8 mouse cellular contexts compared by ENCODE assay signal in genomic region chr6:114967623-114968022, GRCm38 (mm10). TPM values are rescaled to one million over a fixed set of nuclear protein-coding genes. Genes with fewer than 3 reads are reported as not detected.
A peak's percentile ranks its signal among the peaks of the same experiment; 100 is the strongest.
DNase-seq lines count a peak whose midpoint lies in the region; ATAC-seq and TF ChIP-seq lines count a peak whose summit lies in the region.

No protein-coding gene starts in this region.

- peaks cover 3% of the 10 kb centered on the region; the same call in 1 of the 2 replicates for H3K9me3 ChIP-seq in heart, embryonic 16.5 days (replicated peaks; ENCODE audit: control insufficient read depth, low read length)
- H3K9me3 ChIP-seq in MEL (replicated peaks; ENCODE audit: insufficient read depth, low read length), result no peaks in the 10 kb centered on the region
- H3K9me3 ChIP-seq in forebrain, embryonic 16.5 days (ENCODE audit: control insufficient read depth, low read length), result 0 out of 2 replicates have a peak, but pooled peaks cover 2% of the 10 kb centered on the region

- H3K36me3 ChIP-seq in heart, embryonic 16.5 days (ENCODE audit: control insufficient read depth, insufficient read depth), result no peaks in the 10 kb centered on the region
- peaks cover 0 to 32% of the 10 kb centered on the region in 2 experiments; a peak in 2 of 4 replicates for H3K36me3 ChIP-seq in MEL (ENCODE audit: control insufficient read depth in 1 of 2, insufficient read depth in 2 of 2, low read length in 2 of 2)
- H3K36me3 ChIP-seq in forebrain, embryonic 16.5 days (ENCODE audit: control insufficient read depth, insufficient read depth), result no peaks in the 10 kb centered on the region

- H3K4me3 ChIP-seq in heart, embryonic 16.5 days (ENCODE audit: low read length), result peak overlapping the region; percentile 83; the same call in 1 of the 2 replicates
- H3K4me3 ChIP-seq in MEL (ENCODE audit: control insufficient read depth in 1 of 2, insufficient read depth in 1 of 2, low read depth in 2 of 2, low read length in 2 of 2), result peak overlapping the region; percentile 80 to 96
- H3K4me3 ChIP-seq in forebrain, embryonic 16.5 days (replicated peaks; ENCODE audit: low read length), result peak overlapping the region; percentile 70

- peak overlapping the region; percentile 100 for H3K4me2 ChIP-seq in heart, embryonic 16.5 days (ENCODE audit: low read depth, low read length)
- H3K4me2 ChIP-seq in forebrain, embryonic 16.5 days (ENCODE audit: low read length), result peak overlapping the region; percentile 98

- H3K4me1 ChIP-seq in heart, embryonic 16.5 days (ENCODE audit: control insufficient read depth, insufficient read depth, low read length), result peaks cover 10% of the 10 kb centered on the region
- peaks cover 14 to 30% of the 10 kb centered on the region in 2 experiments; a peak in 3 of 4 replicates for H3K4me1 ChIP-seq in MEL (ENCODE audit: control insufficient read depth in 1 of 2, insufficient read depth in 2 of 2, low read length in 2 of 2)
- H3K4me1 ChIP-seq in forebrain, embryonic 16.5 days (replicated peaks; ENCODE audit: control insufficient read depth, insufficient read depth, low read length), result peaks cover 24% of the 10 kb centered on the region

- H3K27ac ChIP-seq in heart, embryonic 16.5 days (ENCODE audit: low read length), result no peak overlapping the region
- peak overlapping the region; percentile 61 for H3K27ac ChIP-seq in MEL (ENCODE audit: control insufficient read depth, low read depth, low read length)
- H3K27ac ChIP-seq in forebrain, embryonic 16.5 days (ENCODE audit: low read length), result no peak overlapping the region

- no peak for DNase-seq in heart, postnatal 36 days
- peak; percentile 85 for DNase-seq in MEL (ENCODE audit: low read depth, low spot score)
- peak; percentile 11 for DNase-seq in lung, postnatal 14 days
- no peak for DNase-seq in cerebellum, adult 9-11 months
- DNase-seq in adrenal gland, postnatal 36 days, result no peak
- DNase-seq in urinary bladder, postnatal 14 days (ENCODE audit: low spot score), result no peak

- intact Hi-C loops in heart, postnatal 36 days (cut with DNase I), result no loop called here

- WGBS in heart, embryonic 16.5 days, result 64% methylated on average over 12 of the region's 12 CpGs
- WGBS in forebrain, embryonic 16.5 days, result 30% methylated on average over 12 of the region's 12 CpGs

- H3K27me3 ChIP-seq in heart, embryonic 16.5 days (ENCODE audit: control insufficient read depth, insufficient read depth, low read length), result peaks cover 10% of the 10 kb centered on the region
- no peaks in the 10 kb centered on the region for H3K27me3 ChIP-seq in MEL (ENCODE audit: control insufficient read depth in 1 of 2, insufficient read depth in 2 of 2, low read length in 2 of 2)
- peaks cover 7% of the 10 kb centered on the region; the same call in 1 of the 2 replicates for H3K27me3 ChIP-seq in forebrain, embryonic 16.5 days (replicated peaks; ENCODE audit: control insufficient read depth, insufficient read depth, low read length)

- TF ChIP-seq EP300 in MEL (IDR thresholded peaks at IDR 0.05; ENCODE audit: low read depth in 1 of 2, low read length in 2 of 2), result no peak

- no peak for ATAC-seq in heart, embryonic 16.5 days (replicated peaks; ENCODE audit: extremely low read depth, insufficient read depth, low FRiP score)
- no peak for ATAC-seq in forebrain, embryonic 16.5 days

- H3K9ac ChIP-seq in heart, embryonic 16.5 days (ENCODE audit: low read length), result peak overlapping the region; percentile 82; the same call in 1 of the 2 replicates
- peak overlapping the region; percentile 67 for H3K9ac ChIP-seq in MEL (ENCODE audit: control insufficient read depth, low read depth, low read length, poor library complexity, severe bottlenecking)
- H3K9ac ChIP-seq in forebrain, embryonic 16.5 days (replicated peaks; ENCODE audit: low read depth, low read length), result no peak overlapping the region

- TF ChIP-seq RAD21 in MEL (IDR thresholded peaks at IDR 0.05; ENCODE audit: low read depth, low read length), result no peak

- no peak for TF ChIP-seq CTCF in MEL (IDR thresholded peaks at IDR 0.05 in 2 of 3, conservative IDR thresholded peaks at IDR 0.05 in 1 of 3; ENCODE audit: control insufficient read depth in 1 of 3, insufficient read depth in 1 of 3, low read depth in 2 of 3, low read length in 3 of 3, poor library complexity in 1 of 3, severe bottlenecking in 1 of 3)

- TF ChIP-seq POLR2A in MEL (IDR thresholded peaks at IDR 0.05; ENCODE audit: control insufficient read depth in 1 of 2, insufficient read depth in 1 of 2, low read depth in 1 of 2, low read length in 2 of 2, poor library complexity in 1 of 2), result no peak

- H3K79me2 ChIP-seq in MEL (ENCODE audit: control insufficient read depth, insufficient read depth, low read length, poor library complexity), result no peaks in the 10 kb centered on the region; the same call in 1 of the 2 replicates

TF ChIP-seq in MEL, 35 proteins besides CTCF, POLR2A, EP300 and RAD21:
- TF ChIP-seq ZKSCAN1 (IDR thresholded peaks at IDR 0.05; ENCODE audit: low read depth, low read length) (no peak), NRF1 (IDR thresholded peaks at IDR 0.05; ENCODE audit: insufficient read depth, low read depth, low read length, poor library complexity, severe bottlenecking) (peak; percentile 82)

RNA-seq across cellular contexts. Expression of gene Vgll4, which starts 2.2 kb away (rescaled TPM):
- polyA plus RNA-seq in heart, embryonic 16.5 days (2015; fragmentation: Nextera tagmentation; extraction: Ambion mirVana), result 65.3 and 68.0 TPM in 2 replicates
- 10 to 100 TPM; 20.6 to 23.1 TPM for total RNA-seq in heart, postnatal 36 days (2021)
- 17.5 and 18.1 TPM in 2 replicates for total RNA-seq in MEL (2012; rRNA removed)
- 10 to 100 TPM in 1 of 2 experiments, not detected in 1; 21.5 TPM for polyA plus RNA-seq in MEL (2012; ENCODE audit: insufficient read depth in 1 of 2, insufficient read length in 2 of 2, low read depth in 1 of 2, low replicate concordance in 2 of 2, missing spikeins in 1 of 2)
- polyA plus RNA-seq in forebrain, embryonic 16.5 days (2015; fragmentation: Nextera tagmentation; extraction: Ambion mirVana), result 74.3 and 79.0 TPM in 2 replicates
- 10 to 100 TPM; 54.7 to 57.4 TPM for total RNA-seq in adrenal gland, postnatal 36 days (2021)

Comparison
In these comparisons a context has a peak if more than half of its experiments do, and no peak if none do; other contexts are left out.
1. DNase-seq: peak in MEL (single experiment) and lung, postnatal 14 days (single experiment); none in heart, postnatal 36 days (0 of 2), cerebellum, adult 9-11 months (single experiment), adrenal gland, postnatal 36 days (0 of 2) and urinary bladder, postnatal 14 days (single experiment).
2. Peak in every context shown above with its lines, with median percentiles within 50 percentile points of each other: H3K4me3 ChIP-seq.